Mouse (Mus musculus) liver, embryonic 14.5 days (tissue): ENCODE results near the gene Pitpnb. TPM values are rescaled to one million over a fixed set of nuclear protein-coding genes. Genes with fewer than 3 reads are reported as not detected.

Experiments used
- ATAC-seq: fragments of 200-750 bp; cut with Nextera tagmentation; 2 replicates; pipeline ENCODE4 v1.8.0; 2017; ENCODE audit warnings: moderate number of reproducible peaks, mild to moderate bottlenecking, moderate library complexity; ENCODE audit not compliant: insufficient read depth
- DNase-seq, 3 experiments: peaks; one replicate each; pipeline ENCODE4 v3.0.0-alpha.2; 2012 to 2013; ENCODE audit warnings: low read depth in 3 of 3, low spot score in 3 of 3
- H3K27ac ChIP-seq: fragments of 300-500 bp; sonication (generic); 2 replicates; pipeline ENCODE4 v1.5.1; 2014; ENCODE audit warnings: moderate library complexity, mild to moderate bottlenecking, control low read depth, inconsistent platforms
- H3K27me3 ChIP-seq: fragments of 300-500 bp; sonication (generic); 2 replicates; pipeline ENCODE4 v1.6.1; 2014; ENCODE audit warnings: mild to moderate bottlenecking, low read length, moderate library complexity; ENCODE audit not compliant: control insufficient read depth, insufficient read depth
- H3K36me3 ChIP-seq: fragments of 300-500 bp; sonication (generic); replicated peaks from 2 replicates; pipeline ENCODE4 v1.6.1; 2014; ENCODE audit warnings: low read depth; ENCODE audit not compliant: control insufficient read depth, insufficient read depth
- H3K4me1 ChIP-seq, 2 experiments: fragments of 200-500 bp in 1 of 2; fragments of 300-500 bp in 1 of 2; sonication (generic) in 1 of 2; replicated peaks; 2 replicates each; pipeline ENCODE4 v1.6.1; 2012 to 2014; ENCODE audit warnings: antibody characterized with exemption in 1 of 2, inconsistent platforms in 1 of 2, low read length in 1 of 2; ENCODE audit not compliant: control insufficient read depth in 2 of 2, insufficient read depth in 2 of 2
- H3K4me2 ChIP-seq: fragments of 300-500 bp; sonication (generic); 2 replicates; pipeline ENCODE4 v1.6.1; 2014; ENCODE audit warnings: low read depth, mild to moderate bottlenecking, control low read depth, moderate library complexity
- H3K4me3 ChIP-seq, 2 experiments: fragments of 200-500 bp in 1 of 2; fragments of 300-500 bp in 1 of 2; sonication (generic) in 1 of 2; 2 replicates each; pipeline ENCODE4 v1.5.1; 2012 to 2014; ENCODE audit warnings: low read depth in 2 of 2, low read length in 2 of 2, mild to moderate bottlenecking in 2 of 2, control low read depth in 1 of 2, inconsistent platforms in 1 of 2, moderate library complexity in 1 of 2; ENCODE audit not compliant: insufficient read depth in 1 of 2
- H3K9ac ChIP-seq: fragments of 300-500 bp; sonication (generic); replicated peaks from 2 replicates; pipeline ENCODE4 v1.6.1; 2014; ENCODE audit warnings: mild to moderate bottlenecking, control low read depth, moderate library complexity
- H3K9me3 ChIP-seq: fragments of 300-500 bp; sonication (generic); 2 replicates; pipeline ENCODE4 v1.6.1; 2016; ENCODE audit warnings: low read length, mixed read lengths; ENCODE audit not compliant: control insufficient read depth
- CTCF ChIP-seq: IDR thresholded peaks from 2 replicates; pipeline ENCODE4 v1.5.1; 2016; ENCODE audit warnings: antibody characterized with exemption, low read depth, control low read depth
- EP300 ChIP-seq: IDR thresholded peaks from 2 replicates; pipeline ENCODE4 v1.6.1; 2016; ENCODE audit warnings: antibody characterized with exemption, low read depth
- WGBS: fragments of 180-500 bp; shearing (Covaris S2); extraction: QIAGEN DNeasy Blood & Tissue Kit; methylation state at CpG from one replicate; pipeline ENCODE4 v1.1.7; 2014; ENCODE audit not compliant: insufficient replicate concordance; 5-methylcytosine and 5-hydroxymethylcytosine counted together
- polyA plus RNA-seq, 2 experiments: library from polyadenylated mRNA; depleted of rRNA in 1 of 2; stranded (reverse) in 1 of 2; unstranded in 1 of 2; fragments of >200 nt; fragmentation: Nextera tagmentation in 1 of 2; extraction: Ambion mirVana in 1 of 2; gene quantifications; 2 replicates each; pipeline versions ENCODE4 v1.2.1 to v1.2.3; 2012 to 2014

Pitpnb gene
- polyA plus RNA-seq, 2 experiments, result 23.1 to 31.5 TPM

- ATAC-seq (no peak), DNase-seq (no peak)
- 86% methylated on average over 11 of the region's 11 CpGs for WGBS
- Histone ChIP-seq H3K36me3 (peaks cover 40% of the 10 kb centered on the region), H3K9me3 (no peaks in the 10 kb centered on the region), H3K4me3 (no peak overlapping the region), H3K9ac (no peak overlapping the region), H3K27me3 (no peaks in the 10 kb centered on the region), H3K27ac (no peak overlapping the region), H3K4me1 (no peaks in the 10 kb centered on the region), H3K4me2 (no peak overlapping the region)
- TF ChIP-seq CTCF, result no peak
- no peak for TF ChIP-seq EP300
Measured at GRCm38 (mm10) chr5:111367937-111368517, 37.5 kb downstream of the Pitpnb start.

GRCm38 (mm10) chr5:111368576-111368975 lies 38.0 kb downstream of the Pitpnb start:
- DNase-seq (no peak), ATAC-seq (no peak)
- Histone ChIP-seq H3K27ac (no peak overlapping the region), H3K4me1 (no peaks in the 10 kb centered on the region), H3K9me3 (no peaks in the 10 kb centered on the region), H3K4me2 (no peak overlapping the region), H3K4me3 (no peak overlapping the region), H3K36me3 (peaks cover 44% of the 10 kb centered on the region), H3K9ac (no peak overlapping the region), H3K27me3 (no peaks in the 10 kb centered on the region)
- 85% methylated on average over 5 of the region's 5 CpGs for WGBS
- no peak for TF ChIP-seq EP300
- TF ChIP-seq CTCF, result no peak

- H3K4me3 ChIP-seq, result no peak overlapping the region
- TF ChIP-seq CTCF, result no peak
- no peak for DNase-seq
- no peaks in the 10 kb centered on the region for H3K4me1 ChIP-seq
- H3K36me3 ChIP-seq, result peaks cover 43% of the 10 kb centered on the region
- H3K9ac ChIP-seq, result no peak overlapping the region
- H3K27me3 ChIP-seq, result no peaks in the 10 kb centered on the region
- no peak overlapping the region for H3K4me2 ChIP-seq
- no peak overlapping the region for H3K27ac ChIP-seq
- H3K9me3 ChIP-seq, result no peaks in the 10 kb centered on the region
- ATAC-seq, result no peak
- WGBS, result 88% methylated on average over 4 of the region's 4 CpGs
Measured at GRCm38 (mm10) chr5:111375616-111376015, 45.1 kb downstream of the Pitpnb start.

GRCm38 (mm10) chr5:111376276-111377020 lies 45.9 kb downstream of the Pitpnb start:
- Histone ChIP-seq H3K9ac (no peak overlapping the region), H3K36me3 (peaks cover 42% of the 10 kb centered on the region), H3K27ac (no peak overlapping the region), H3K4me3 (no peak overlapping the region), H3K27me3 (no peaks in the 10 kb centered on the region), H3K4me2 (no peak overlapping the region), H3K4me1 (no peaks in the 10 kb centered on the region), H3K9me3 (no peaks in the 10 kb centered on the region)
- WGBS, result 85% methylated on average over 24 of the region's 24 CpGs
- ATAC-seq, result no peak
- DNase-seq, result no peak
- TF ChIP-seq EP300 (no peak), CTCF (no peak)

GRCm38 (mm10) chr5:111378126-111378993 lies 47.8 kb downstream of the Pitpnb start:
- DNase-seq (no peak), ATAC-seq (no peak)
- TF ChIP-seq EP300, result no peak
- peak; percentile 5 for TF ChIP-seq CTCF
- Histone ChIP-seq H3K27ac (no peak overlapping the region), H3K9ac (no peak overlapping the region), H3K9me3 (no peaks in the 10 kb centered on the region), H3K4me2 (no peak overlapping the region), H3K36me3 (peaks cover 36% of the 10 kb centered on the region), H3K4me1 (no peaks in the 10 kb centered on the region), H3K27me3 (no peaks in the 10 kb centered on the region), H3K4me3 (no peak overlapping the region)
- WGBS, result 74% methylated on average over 7 of the region's 7 CpGs
